Mouse (Mus musculus): ENCODE data around the gene Rdh19. TPM values are rescaled to one million over a fixed set of nuclear protein-coding genes. Genes with fewer than 3 reads are reported as not detected.

The Rdh19 gene
- polyA plus RNA-seq, 1 experiment = not detected

DNA sequence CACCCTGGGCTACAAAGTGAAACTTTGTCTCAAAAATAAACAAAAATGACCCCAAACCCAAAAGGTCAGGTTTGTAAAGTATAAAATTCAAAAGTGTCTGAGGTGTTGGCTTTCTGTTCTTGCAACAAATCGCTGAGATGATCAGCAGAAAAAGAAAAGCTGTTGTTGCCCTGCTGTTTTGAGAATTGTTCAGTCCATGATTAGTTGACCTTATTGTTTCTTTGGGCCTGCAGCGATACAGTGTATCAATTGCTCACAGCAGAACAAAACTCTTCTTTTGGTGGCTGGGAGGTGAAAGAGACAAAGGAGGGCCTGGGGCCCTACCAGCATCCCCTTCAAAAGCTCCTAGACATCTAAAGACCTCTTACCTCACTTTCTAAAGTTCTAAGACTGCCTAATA lies 56.4 kb downstream of the Rdh19 start:
- no peak for TF ChIP-seq POLR2A (IDR thresholded peaks at IDR 0.05; ENCODE audit: control insufficient read depth, low read depth, low read length)
- TF ChIP-seq CTCF (IDR thresholded peaks at IDR 0.05; ENCODE audit: control insufficient read depth, insufficient read depth, insufficient replicate concordance, low read depth, low read length) = no peak
- 0 out of 2 replicates have a peak overlapping the region, but pooled peaks have one; percentile 17 for H3K27ac ChIP-seq (ENCODE audit: control insufficient read depth, insufficient read depth, low read depth, low read length)
- no peak overlapping the region for H3K4me3 ChIP-seq (ENCODE audit: control insufficient read depth, low read depth, low read length)
- no peaks in the 10 kb centered on the region for H3K27me3 ChIP-seq (ENCODE audit: control insufficient read depth, insufficient read depth, low read length)
- H3K36me3 ChIP-seq (ENCODE audit: control insufficient read depth, insufficient read depth, low read length) = no peaks in the 10 kb centered on the region
- peaks cover 5% of the 10 kb centered on the region for H3K4me1 ChIP-seq (ENCODE audit: control insufficient read depth, insufficient read depth, low read length)

DNA sequence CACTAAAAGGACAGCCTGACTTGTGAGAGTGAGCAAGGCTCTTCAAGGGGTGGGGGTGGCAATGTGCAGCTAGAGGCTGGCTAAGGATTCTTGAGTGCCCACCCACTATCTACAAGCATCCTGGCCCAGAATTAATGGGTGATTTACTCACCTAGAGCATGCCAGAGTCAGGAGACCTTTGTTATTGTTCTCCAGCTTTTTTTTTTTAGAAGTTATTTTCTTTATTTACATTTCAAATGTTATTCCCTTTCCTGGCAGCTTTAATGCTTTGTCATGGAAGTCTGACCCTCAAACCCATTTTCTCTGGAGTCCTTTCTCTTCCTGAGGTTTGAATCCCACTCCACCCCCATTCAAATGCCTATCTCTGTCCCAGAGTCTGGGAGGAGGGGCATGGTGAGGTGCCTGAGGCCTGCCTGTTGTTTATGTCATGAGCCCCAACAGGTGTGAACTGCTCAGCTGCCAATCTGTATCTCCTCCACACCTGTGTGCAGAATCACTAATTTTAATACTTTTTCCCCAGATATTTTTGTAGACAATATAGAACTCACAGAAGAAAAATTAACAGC lies 57.7 kb downstream of the Rdh19 start:
- TF ChIP-seq POLR2A (IDR thresholded peaks at IDR 0.05; ENCODE audit: control insufficient read depth, low read depth, low read length) = no peak
- TF ChIP-seq CTCF (IDR thresholded peaks at IDR 0.05; ENCODE audit: control insufficient read depth, insufficient read depth, insufficient replicate concordance, low read depth, low read length) = no peak
- Histone ChIP-seq H3K27ac (ENCODE audit: control insufficient read depth, insufficient read depth, low read depth, low read length) (no peak overlapping the region), H3K4me1 (ENCODE audit: control insufficient read depth, insufficient read depth, low read length) (peaks cover 5% of the 10 kb centered on the region), H3K27me3 (ENCODE audit: control insufficient read depth, insufficient read depth, low read length) (no peaks in the 10 kb centered on the region), H3K4me3 (ENCODE audit: control insufficient read depth, low read depth, low read length) (no peak overlapping the region), H3K36me3 (ENCODE audit: control insufficient read depth, insufficient read depth, low read length) (no peaks in the 10 kb centered on the region)

Other genes with a start within 250 kb of the Rdh19 start
- gene Lrp1, start 228.8 kb upstream of the Rdh19 start, polyA plus RNA-seq (2012; rRNA removed) = 20.8 and 25.9 TPM in 2 replicates
- 3.9 and 5.9 TPM in 2 replicates for gene Stat6, start 206.9 kb upstream of the Rdh19 start, polyA plus RNA-seq (2012; rRNA removed)
- 46.8 and 58.1 TPM in 2 replicates for gene Nemp1, start 183.0 kb upstream of the Rdh19 start, polyA plus RNA-seq (2012; rRNA removed)
- gene Nab2, start 181.4 kb upstream of the Rdh19 start, polyA plus RNA-seq (2012; rRNA removed) = 24.6 and 26.2 TPM in 2 replicates
- gene Myo1a, start 144.8 kb upstream of the Rdh19 start, polyA plus RNA-seq (2012; rRNA removed) = 18.5 and 19.1 TPM in 2 replicates
- not detected in 2 replicates for gene Tac2, start 125.5 kb upstream of the Rdh19 start, polyA plus RNA-seq (2012; rRNA removed)
- gene Zbtb39, start 110.4 kb upstream of the Rdh19 start, polyA plus RNA-seq (2012; rRNA removed) = 3.8 and 4.4 TPM in 2 replicates
- 0.37 and 0.57 TPM in 2 replicates for gene Gpr182, start 98.2 kb upstream of the Rdh19 start, polyA plus RNA-seq (2012; rRNA removed)
- 0.07 TPM in 2 replicates for gene Rdh1, start 90.2 kb upstream of the Rdh19 start, polyA plus RNA-seq (2012; rRNA removed)
- not detected in 2 replicates for gene Rdh16f1, start 90.1 kb upstream of the Rdh19 start, polyA plus RNA-seq (2012; rRNA removed)
- gene Rdh9, start 73.5 kb upstream of the Rdh19 start, polyA plus RNA-seq (2012; rRNA removed) = 0.11 and 0.23 TPM in 2 replicates
- 0.04 TPM in 2 replicates for gene Rdh16, start 48.8 kb upstream of the Rdh19 start, polyA plus RNA-seq (2012; rRNA removed)
- 0.23 and 0.26 TPM in 2 replicates for gene Rdh16f2, start 16.5 kb downstream of the Rdh19 start, polyA plus RNA-seq (2012; rRNA removed)
- gene Rdh7, start 38.9 kb downstream of the Rdh19 start, polyA plus RNA-seq (2012; rRNA removed) = not detected in 2 replicates
- gene Sdr9c7, start 48.6 kb downstream of the Rdh19 start, polyA plus RNA-seq (2012; rRNA removed) = 0.38 and 0.49 TPM in 2 replicates
- not detected in 2 replicates for gene Hsd17b6, start 157.7 kb downstream of the Rdh19 start, polyA plus RNA-seq (2012; rRNA removed)
- gene Prim1, start 165.2 kb downstream of the Rdh19 start, polyA plus RNA-seq (2012; rRNA removed) = 2.9 and 3.4 TPM in 2 replicates
- 229 and 234 TPM in 2 replicates for gene Naca, start 185.6 kb downstream of the Rdh19 start, polyA plus RNA-seq (2012; rRNA removed)
- gene Ptges3, start 209.0 kb downstream of the Rdh19 start, polyA plus RNA-seq (2012; rRNA removed) = 41.6 and 42.7 TPM in 2 replicates
- gene Atp5b, start 233.3 kb downstream of the Rdh19 start, polyA plus RNA-seq (2012; rRNA removed) = 805 and 830 TPM in 2 replicates
- gene Baz2a, start 241.6 kb downstream of the Rdh19 start, polyA plus RNA-seq (2012; rRNA removed) = 90.5 and 100 TPM in 2 replicates